Mouse (Mus musculus) frontal cortex, postnatal 14 days (tissue): Measurements from ENCODE around the gene Clcn6.

Source experiments
- DNase-seq, 2 experiments: peaks; one replicate each; pipeline ENCODE4 v3.0.0; 2022; ENCODE audit warnings: low spot score in 2 of 2

Gene Clcn6

DNA sequence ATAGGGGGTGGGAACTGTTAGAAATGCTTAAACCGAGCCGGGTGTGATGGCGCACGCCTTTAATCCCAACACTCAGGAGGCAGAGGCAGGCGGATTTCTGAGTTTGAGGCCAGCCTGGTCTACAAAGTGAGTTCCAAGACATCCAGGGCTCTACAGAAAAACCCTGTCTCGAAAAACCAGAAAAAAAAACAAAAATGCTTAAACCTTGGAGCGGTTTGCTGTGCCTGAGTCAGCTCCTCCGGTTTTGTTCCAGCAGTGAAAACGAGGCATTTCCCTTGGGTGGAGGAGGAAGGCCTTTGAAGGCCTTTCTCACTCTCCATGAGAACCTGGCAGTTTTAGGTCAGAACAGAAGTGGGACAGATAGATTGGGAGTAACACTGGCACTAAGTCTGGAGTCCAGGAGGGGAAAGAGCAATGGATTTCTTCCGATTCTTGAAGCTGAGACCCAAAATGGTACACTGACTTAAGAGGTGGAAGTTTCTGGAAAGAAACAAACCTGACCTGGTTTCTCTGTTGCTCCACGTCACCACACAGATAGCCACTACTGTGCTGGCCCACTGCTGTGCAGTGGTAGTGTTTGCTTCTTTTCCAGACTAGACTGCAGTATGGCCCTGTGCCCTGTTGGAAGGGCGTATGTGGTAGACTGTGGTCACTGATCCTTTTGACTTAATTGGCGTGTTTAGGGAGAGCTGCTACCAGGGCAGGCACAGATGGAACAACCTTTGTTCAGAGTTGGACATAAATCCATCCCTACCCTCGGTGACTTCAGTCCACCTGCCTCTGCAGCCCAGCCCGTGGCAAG, 1.6 kb upstream of the Clcn6 start:
- DNase-seq = no peak

DNA sequence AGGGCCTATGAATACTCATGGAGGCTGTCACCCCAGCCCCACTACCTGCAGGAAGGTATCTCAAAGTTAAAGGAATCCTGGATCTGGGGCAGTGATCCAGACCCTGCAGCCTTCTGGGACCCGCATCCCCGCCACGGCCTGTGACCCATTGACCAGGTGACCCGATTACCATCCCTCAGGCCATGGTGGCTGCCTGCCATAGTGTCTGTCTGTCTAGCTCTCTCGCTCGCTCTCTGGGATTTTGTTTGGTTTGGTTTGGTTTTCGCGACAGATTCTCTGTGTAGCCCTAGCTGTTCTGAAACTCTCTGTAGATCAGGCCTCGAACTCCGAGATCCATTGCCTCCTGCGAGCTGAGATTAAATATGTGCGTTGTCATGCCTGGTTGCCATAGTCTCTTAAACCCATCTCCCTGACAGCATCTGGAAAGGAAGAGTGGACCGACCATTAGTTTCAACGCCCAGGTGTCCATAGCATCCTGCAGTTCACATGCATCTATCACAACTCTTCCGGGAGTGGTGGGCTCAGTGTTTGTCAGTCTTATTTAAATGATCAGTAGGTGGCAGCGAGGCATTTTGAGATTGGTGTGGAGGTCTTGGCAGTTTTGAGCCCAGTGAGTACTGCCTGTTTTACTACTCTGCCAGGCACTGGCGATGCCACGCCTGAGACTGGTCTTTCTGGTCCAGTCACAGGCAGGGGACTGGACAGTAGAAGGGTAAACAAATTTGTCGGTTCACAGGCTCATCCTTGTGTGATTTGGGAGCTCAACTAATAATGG, 820 bp upstream of the Clcn6 start:
- DNase-seq = no peak

DNA sequence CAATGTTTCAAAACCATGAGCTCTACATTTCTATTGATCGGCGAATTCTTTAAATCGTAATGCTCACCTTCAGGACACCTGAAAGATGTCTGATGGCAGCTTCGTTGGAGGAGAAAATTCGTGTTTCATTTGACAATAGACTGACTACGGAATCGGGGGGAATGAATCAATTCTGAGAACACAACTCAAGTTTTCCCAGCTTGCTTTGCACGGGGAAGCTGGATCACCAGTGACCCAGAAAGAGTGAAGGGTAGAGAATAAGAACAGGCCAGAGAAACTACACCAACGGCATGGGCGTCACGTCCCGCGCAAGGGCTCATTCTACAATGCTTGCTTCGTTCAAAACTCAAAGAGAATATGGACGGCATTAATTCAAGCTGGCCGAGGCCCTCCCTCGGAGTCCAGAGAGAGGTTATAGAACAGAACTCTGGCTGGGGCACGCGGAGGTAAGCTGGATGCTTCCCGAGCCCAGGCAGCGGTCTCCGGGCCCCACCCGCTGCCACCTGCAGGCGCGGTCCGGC, 482 bp downstream of the Clcn6 start:
- DNase-seq = no peak

DNA sequence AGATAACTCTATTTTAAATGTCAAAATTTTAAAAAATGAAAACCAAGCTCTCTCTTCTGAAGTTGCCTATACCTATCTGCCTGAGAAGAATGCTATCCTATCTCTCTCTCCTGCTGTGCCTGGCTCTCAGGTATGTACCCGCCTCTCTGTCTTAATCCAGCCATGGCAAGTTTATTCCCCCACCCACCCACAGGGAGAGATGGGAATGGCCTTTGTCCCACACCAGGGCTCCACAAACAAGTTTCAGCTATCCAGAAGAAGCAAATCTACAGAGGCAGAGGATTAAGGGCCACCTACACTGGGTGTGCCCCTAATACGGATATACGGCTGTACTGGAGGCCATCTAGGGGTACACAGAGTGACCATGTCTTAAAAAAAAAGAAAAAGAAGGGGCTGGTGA, 3.2 kb downstream of the Clcn6 start:
- no peak for DNase-seq

DNA sequence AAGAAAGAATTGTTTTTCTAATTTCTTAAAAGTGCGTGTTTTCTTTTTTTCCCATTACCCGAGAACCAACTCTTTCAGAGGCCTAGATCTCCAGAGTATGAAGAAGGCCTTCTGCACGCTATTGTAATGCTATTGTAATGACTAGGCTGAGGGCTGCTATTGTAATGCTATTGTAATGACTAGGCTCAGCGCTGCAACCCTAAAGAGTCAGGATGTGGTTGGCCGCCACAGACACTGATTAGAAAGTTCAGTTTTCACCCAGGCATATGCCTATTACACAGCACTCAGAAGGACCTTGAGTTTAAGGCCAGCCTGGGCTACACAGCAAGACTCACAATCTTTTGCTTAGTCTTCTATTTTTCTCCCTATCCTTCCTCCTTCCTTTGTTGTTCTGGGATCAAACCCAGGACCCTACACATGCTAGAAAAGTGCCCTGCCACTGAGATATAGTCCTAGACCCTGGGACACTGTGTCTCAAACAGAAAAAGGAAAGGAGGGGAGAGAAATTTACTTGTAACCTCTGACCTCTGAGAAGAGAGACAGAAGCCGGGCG, 4.7 kb downstream of the Clcn6 start:
- DNase-seq = no peak

DNA sequence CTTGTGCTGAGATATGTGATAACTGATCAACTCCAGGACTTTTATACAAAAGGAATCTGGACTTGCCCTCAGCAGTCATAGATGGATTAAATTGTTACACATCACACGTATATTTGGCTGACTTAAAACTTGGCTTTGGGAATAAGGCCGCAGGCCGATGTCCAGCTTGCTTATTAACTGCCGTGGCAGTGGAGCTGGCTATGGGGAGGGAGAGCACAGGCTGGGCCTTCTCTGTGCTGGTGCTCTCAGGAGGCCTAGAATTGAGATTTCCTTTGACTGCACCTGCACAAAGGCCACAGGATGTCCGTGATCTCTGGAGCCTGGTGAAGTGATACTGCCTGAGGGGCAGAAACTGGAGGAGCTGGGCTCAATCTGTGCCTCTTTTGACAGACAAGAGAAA, 8.1 kb downstream of the Clcn6 start:
- DNase-seq = no peak

DNA sequence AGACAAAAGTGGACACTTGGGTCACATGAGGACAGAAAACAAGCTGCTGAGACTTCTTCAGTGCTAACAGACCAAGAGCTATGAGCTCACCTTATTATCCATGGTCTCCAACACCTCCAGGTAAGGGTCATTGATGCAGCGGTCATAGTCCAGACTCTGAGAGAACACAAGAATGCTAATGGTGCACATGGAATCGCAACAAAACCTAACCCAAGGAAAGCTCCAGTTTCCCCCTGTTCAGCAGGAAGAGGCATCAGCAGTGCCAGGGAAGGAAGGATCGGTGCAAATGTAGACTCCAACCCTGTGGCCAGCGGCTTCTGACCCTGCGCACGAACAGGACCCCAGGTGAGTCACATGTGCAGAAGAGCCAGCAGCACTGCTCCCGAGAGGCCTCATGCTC, 9.3 kb downstream of the Clcn6 start:
- DNase-seq = no peak

DNA sequence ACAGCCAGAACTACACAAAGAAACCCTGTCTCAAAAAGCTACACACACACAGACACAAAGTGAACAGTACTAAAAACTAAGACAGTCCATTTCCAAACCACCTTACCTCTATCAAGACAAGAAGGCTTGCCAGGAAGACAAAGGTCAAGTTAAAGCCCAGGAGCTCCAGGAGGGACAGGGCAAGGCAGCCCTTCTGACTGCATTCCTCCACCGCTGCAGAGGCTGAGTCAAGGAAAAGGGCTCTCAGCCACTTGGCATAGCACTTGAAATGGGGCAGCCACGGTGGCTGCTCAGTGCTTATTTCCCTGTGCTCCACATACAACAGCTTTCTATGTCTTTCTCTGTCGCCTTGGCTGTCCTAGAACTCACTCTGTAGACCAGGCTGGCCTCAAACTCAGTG, 14.6 kb downstream of the Clcn6 start:
- DNase-seq = no peak

DNA sequence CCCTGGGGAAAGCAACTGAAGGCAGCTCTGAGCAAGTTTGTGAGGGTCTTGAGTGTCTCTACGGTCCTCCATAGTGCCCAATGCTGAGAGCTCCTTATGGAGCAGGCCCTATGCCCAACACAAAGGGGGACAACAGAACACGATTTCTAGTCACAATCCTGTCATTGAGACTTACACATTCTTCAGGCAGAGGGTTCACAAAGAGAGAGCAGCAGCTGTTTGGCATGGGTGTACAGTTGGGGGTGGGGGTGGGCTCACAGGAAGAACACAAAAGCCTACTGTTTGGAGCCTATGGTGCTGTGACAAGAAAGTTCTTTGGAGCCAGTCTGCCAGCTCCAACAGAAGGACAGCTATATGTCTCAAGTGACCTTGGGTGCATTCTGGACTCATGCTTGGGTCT, 20.2 kb downstream of the Clcn6 start:
- no peak for DNase-seq

DNA sequence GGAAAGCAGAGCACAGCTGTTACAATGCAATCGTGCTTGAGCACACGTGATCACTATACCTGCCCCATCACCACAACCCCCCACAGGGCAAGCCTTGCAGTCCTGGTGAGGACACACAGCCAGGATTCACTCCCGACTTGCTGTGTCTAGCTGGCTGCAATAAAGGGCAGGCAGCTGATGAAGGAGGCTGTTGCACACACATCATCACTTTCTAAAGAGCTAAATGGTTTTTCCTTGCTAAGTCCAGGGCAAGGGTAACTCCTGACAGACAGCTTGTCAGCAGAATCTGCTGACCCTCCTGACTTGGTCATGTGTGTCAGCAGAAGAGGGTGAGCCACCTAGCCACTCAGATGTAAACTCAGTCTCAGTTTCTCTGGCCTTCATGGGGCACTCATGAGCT, 21.6 kb downstream of the Clcn6 start:
- no peak for DNase-seq

DNA sequence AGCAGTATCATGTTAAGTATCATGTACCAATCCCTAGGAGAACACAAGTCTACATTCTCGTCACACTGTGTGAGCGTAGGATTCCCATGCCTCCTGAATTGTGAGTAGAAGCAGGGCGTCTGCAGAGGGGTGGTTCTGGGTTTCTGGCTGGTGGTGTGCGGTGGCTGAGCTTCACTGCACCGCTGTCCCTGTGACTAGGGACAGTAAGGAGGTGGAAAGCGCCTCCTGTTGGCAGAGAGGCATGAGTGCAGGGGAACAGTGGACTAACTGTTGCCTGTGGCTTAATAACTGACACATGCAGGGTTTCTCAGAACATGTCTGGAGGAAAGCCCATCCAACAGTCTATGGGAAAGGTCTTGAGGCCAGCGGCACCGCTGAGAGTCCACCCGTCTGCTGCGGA, 23.2 kb downstream of the Clcn6 start:
- DNase-seq = no peak

DNA sequence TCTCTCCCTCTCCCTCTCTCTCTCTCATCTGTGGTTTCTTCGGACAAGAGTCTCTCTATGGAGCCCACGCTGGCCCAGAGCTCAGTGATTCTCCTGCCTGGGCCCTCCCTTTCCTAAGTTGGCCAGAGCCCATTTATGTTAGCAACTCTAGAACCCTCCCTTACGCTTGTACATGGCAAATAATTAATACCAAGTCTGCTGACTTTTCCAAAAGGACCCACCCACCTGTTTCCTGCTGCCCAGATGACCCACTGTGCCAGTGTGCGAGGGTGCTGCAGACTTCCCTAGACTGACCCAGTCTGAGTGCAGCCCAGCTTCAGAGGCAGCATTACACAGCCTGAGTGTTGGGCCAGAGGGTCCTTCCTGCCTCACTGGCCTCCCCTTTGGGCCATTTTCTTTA, 26.4 kb downstream of the Clcn6 start:
- no peak for DNase-seq

DNA sequence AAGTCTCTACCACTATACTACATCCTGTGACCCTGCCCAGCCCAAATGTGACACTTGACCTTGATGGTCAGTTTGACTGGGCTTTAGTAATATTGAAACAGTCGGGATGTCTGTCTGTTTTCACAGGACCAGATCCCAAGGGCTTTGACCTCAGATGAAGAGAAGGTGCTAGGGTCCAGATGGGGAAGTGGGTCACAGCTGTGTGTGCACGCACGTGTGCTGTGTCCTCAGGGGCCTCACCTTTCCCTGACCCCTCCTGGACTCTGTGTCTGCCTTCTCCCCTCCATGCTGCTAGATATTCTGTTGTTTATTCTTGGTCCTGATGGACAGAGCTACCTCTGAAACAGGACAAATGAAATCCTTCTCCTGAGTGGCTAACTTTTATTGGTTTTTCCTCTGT, 27.3 kb downstream of the Clcn6 start:
- no peak for DNase-seq

DNA sequence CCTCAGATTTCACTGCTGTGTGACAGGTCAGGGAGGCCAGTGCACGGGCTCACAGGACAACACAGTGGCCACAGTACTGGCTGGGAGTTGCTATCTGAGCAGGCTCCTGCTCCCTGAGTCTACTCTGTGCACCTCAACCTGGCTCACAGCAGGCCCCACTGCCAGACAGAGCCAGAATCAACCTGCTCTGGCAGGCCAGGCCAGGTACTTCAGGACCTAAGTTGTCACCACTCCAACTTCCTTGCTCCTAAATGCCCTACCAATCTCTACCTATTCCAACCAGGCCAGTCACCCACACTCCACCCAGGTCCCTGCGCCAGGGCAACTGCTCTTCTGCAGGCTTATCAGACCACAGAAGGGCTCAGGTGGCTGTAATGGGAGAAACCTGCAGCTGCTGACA, 29.0 kb downstream of the Clcn6 start:
- no peak for DNase-seq

DNA sequence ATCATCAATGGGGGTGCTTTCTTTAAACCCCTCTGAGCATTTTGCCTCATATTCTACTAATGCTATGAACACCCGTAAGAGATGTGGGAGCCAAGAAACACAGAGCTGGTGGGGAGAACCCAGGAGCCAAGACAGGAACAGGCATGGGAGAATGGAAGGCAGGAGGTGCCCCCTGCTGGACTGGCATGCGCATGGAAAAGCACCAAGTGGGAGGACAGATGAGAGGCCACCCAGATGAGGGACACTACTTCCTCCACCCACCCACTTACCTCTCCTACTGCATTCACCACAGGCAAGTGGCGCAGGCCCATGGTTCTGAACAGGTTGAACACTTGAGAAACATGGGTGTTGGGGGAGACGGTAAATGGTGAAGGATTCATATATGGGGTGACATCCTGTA, 30.2 kb downstream of the Clcn6 start:
- DNase-seq = peak in 1 of 2 experiments; percentile 58

DNA sequence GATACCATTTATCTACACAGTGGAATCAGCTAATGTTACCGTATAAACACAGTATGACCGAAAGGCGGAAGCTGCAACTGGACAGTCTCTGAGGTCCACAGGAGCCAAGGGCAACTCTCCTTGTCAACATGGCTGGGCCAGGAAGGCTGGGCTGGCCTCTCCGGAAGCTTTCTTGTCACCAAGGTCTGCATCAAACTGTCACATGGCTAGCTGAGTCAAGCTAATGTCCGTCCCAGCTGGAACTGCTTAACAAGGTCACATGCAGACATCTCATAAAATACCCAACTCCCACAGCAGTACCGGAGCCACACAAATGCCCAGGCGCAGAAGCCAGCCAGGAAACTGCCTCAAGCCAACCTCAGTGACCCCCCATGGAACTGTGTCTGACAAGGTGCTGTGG, 34.3 kb downstream of the Clcn6 start:
- no peak for DNase-seq

DNA sequence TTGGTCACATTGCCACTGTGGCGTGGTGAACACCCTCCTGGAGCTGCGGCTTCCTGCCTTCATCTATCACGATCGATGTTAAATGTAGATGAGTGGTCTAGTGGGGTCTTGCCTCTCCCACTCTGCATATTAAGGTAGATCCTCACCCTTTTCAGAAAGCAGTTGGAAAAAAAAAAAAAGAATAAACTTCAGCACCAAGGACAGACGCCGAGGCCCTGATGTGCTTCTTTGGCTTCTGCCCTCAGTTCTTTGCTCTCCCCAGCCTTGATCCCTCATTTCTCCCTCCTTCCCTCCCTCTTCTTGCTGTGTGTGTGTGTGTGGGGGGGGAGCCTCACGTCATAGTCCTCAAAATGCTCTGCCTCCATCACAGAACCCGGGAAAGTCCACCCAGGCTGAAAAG, 36.8 kb downstream of the Clcn6 start:
- no peak for DNase-seq

DNA sequence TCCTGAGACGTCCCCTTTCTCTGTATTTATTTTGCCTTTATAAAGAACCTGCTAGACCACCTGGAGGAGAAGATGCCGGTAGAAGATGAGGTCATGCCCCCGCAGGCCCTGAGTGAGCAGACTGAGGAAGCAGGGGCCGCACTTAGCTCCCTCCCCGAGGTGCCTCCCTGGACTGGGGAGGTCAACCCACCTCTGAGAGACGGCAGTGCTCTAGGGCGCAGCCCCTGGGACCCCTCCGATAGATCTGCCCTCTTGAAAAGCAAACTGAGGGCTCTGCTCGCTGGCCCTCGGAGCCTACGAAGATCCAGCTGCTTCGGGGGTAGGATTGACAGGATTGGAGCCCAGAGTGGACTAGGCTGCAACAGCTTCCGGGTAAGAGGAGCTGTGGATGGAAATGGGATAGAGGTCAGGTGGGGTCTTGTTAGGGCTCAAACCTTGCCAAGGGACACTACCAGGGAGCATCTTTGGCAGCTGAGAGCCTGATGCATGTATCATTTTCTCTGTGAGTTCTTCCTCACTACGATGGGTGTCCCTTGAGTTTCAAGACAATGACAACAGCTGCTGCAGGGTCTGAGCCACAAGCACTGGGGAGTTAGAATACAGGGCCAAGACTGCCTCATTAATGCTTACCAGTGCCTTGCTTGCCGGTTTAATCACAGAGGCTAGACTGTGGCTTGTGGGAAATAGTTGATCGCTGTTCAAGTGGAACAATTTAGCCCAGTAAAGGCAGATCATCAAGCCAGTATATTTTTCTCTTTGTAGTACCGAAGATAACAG, 37.4 kb downstream of the Clcn6 start:
- no peak for DNase-seq

DNA sequence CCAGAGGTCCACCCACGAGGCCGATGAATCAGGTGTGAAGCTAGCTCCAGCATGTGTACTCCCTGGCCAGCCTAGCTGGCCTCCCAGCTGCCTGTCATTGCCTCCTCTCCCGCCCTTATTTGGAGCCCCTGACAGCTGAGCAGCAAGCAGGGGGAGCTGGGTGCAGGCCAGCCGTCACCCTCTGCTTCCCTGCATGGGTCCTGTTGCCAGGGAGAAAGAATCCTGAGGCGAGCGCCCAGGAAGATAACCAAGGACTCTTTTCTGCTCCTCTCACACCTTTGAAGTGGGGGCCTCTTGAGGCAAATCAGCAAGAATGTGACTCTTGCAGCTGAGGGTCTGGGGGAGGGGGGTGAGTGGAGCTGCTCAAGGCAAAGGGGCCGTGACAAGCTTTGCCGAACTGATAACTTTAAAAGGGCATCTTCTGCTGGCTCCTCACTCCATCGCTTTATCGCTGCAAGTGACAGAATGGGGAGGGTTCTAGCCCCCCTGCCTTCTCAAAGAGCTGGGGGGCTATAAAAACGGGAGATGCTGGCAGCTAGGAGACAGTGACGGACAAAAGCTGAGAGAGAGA, 38.3 kb downstream of the Clcn6 start, which contains the start of gene Nppa:
TSS of gene Nppa (plus strand) at position 521 of the 571 bp plus-strand sequence.
- DNase-seq = no peak

DNA sequence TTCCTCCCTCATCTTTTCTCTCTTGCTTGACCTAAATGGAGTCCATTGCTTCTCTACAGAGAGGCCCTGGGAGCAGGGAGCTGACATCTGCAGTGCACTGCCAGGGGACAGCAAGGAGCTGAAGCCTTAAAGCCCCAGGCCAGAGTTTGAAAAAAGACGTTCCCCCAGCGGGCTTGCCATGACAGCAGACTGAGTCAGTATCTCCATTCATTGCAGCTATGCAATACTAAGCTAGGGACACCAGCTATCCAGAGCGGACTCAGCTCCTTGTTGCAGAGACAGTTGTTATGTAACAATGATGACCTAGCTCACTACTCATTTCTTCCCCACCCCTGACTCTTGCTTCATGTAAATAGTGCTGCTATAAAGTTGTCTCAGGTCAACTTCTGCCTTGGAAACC, 43.3 kb downstream of the Clcn6 start:
- DNase-seq = no peak

DNA sequence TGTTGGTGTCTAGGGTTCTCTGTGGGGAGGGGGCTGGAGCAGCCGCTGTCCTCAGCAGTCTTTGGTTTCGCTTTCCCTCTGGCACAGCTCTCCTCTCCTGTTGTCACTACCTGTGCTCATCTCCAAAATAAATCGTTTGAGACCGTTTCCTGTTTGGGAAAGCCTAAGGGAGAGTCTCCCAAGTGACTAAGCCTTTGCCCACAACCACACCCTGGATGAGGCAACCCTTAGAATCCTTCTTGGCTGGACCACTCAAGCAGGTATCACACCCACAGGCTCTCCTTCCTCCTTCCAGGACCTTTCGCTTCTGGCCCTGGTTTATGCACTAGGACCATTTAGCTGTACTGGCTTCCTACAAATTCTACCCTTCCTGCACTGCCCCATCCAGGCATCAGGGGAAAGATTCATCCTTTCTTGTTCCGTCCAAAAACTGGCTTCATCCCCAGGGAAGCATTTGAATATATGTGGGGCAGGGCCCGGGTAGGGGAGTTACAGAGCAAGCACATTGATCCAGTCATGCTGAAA, 45.0 kb downstream of the Clcn6 start:
- no peak for DNase-seq
